Mouse (Mus musculus) spleen, adult 2 months (tissue): ENCODE measurements around the gene Ptprg.

Source experiments
- CTCF ChIP-seq: fragments of 200-500 bp; IDR thresholded peaks from 2 replicates; pipeline ENCODE4 v1.5.1; 2011; ENCODE audit warnings: mild to moderate bottlenecking, inconsistent platforms; ENCODE audit not compliant: insufficient read depth, insufficient read length, insufficient replicate concordance; ENCODE audit errors: extremely low read depth
- POLR2A ChIP-seq: fragments of 200-500 bp; IDR thresholded peaks from 2 replicates; pipeline ENCODE4 v1.6.1; 2011; ENCODE audit warnings: low read depth, low read length, inconsistent platforms

DNA sequence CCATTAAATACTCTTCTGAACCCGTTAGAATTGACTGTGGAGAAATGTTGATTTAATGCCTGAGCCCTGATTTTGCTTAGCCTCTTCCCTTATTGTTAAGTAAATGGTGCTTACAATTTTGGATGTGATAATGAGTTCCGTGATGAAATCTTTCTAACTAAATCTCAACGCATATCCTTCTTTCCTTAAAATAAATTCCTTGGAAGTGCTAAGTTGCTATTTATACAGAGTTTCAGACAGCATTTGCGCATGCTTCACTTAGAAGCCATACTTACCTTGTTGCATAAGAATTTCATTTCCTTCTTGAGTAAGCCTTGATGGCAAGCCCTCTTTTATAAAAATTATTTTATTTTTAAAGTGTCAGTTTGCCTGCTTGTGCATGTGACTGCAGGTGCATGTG, 70.2 kb downstream of the Ptprg start:
- TF ChIP-seq POLR2A = no peak
- TF ChIP-seq CTCF = no peak
